Mouse (Mus musculus): ENCODE results near the gene Gm20388. TPM values are rescaled to one million over a fixed set of nuclear protein-coding genes. Genes with fewer than 3 reads are reported as not detected.

The Gm20388 gene
- polyA plus RNA-seq, 1 experiment: 28.1 TPM

GRCm38 (mm10) chr8:122928631-122929224, 3018.1 kb downstream of the Gm20388 start:
- H3K4me3 ChIP-seq (ENCODE audit: low read depth, low read length): no peak overlapping the region
- no peak overlapping the region for H3K27ac ChIP-seq (ENCODE audit: insufficient read depth, low read length)
- H3K27me3 ChIP-seq (ENCODE audit: control insufficient read depth, insufficient read depth, low read length, poor library complexity, severe bottlenecking): no peaks in the 10 kb centered on the region
- H3K4me1 ChIP-seq (ENCODE audit: control insufficient read depth, insufficient read depth, low read length): no peaks in the 10 kb centered on the region
- TF ChIP-seq CTCF (IDR thresholded peaks at IDR 0.05; ENCODE audit: low read depth, low read length): no peak
- TF ChIP-seq POLR2A (IDR thresholded peaks at IDR 0.05; ENCODE audit: insufficient read depth, low read length): no peak
- peaks cover 10% of the 10 kb centered on the region for H3K36me3 ChIP-seq (ENCODE audit: control insufficient read depth, insufficient read depth, low read length, poor library complexity, severe bottlenecking)
- no peak overlapping the region for H3K9ac ChIP-seq (ENCODE audit: low read depth, poor library complexity, severe bottlenecking)
- H3K9me3 ChIP-seq (replicated peaks; ENCODE audit: control insufficient read depth, insufficient read depth, low read length, poor library complexity, severe bottlenecking): no peaks in the 10 kb centered on the region

GRCm38 (mm10) chr8:122931834-122932560, 3021.4 kb downstream of the Gm20388 start:
- TF ChIP-seq POLR2A (IDR thresholded peaks at IDR 0.05; ENCODE audit: insufficient read depth, low read length): no peak
- TF ChIP-seq EP300 (IDR thresholded peaks at IDR 0.05; ENCODE audit: insufficient read depth, low read depth, low read length): no peak
- no peak for TF ChIP-seq CTCF (IDR thresholded peaks at IDR 0.05; ENCODE audit: low read depth, low read length)
- H3K36me3 ChIP-seq (ENCODE audit: control insufficient read depth, insufficient read depth, low read length, poor library complexity, severe bottlenecking): peaks cover 13% of the 10 kb centered on the region
- H3K9ac ChIP-seq (ENCODE audit: low read depth, poor library complexity, severe bottlenecking): no peak overlapping the region

GRCm38 (mm10) chr8:122932561-122932959, 3021.9 kb downstream of the Gm20388 start:
- Histone ChIP-seq H3K27me3 (ENCODE audit: control insufficient read depth, insufficient read depth, low read length, poor library complexity, severe bottlenecking) (no peaks in the 10 kb centered on the region), H3K9ac (ENCODE audit: low read depth, poor library complexity, severe bottlenecking) (no peak overlapping the region), H3K4me3 (ENCODE audit: low read depth, low read length) (no peak overlapping the region), H3K9me3 (replicated peaks; ENCODE audit: control insufficient read depth, insufficient read depth, low read length, poor library complexity, severe bottlenecking) (no peaks in the 10 kb centered on the region), H3K36me3 (ENCODE audit: control insufficient read depth, insufficient read depth, low read length, poor library complexity, severe bottlenecking) (peaks cover 13% of the 10 kb centered on the region), H3K4me1 (ENCODE audit: control insufficient read depth, insufficient read depth, low read length) (no peaks in the 10 kb centered on the region), H3K27ac (ENCODE audit: insufficient read depth, low read length) (no peak overlapping the region)
- TF ChIP-seq EP300 (IDR thresholded peaks at IDR 0.05; ENCODE audit: insufficient read depth, low read depth, low read length) (no peak), CTCF (IDR thresholded peaks at IDR 0.05; ENCODE audit: low read depth, low read length) (no peak), POLR2A (IDR thresholded peaks at IDR 0.05; ENCODE audit: insufficient read depth, low read length) (no peak)

More at GRCm38 (mm10) chr8:122931834-122932560, 3021.4 kb downstream of the Gm20388 start:
- Histone ChIP-seq H3K4me3 (ENCODE audit: low read depth, low read length) (no peak overlapping the region), H3K9me3 (replicated peaks; ENCODE audit: control insufficient read depth, insufficient read depth, low read length, poor library complexity, severe bottlenecking) (no peaks in the 10 kb centered on the region), H3K27ac (ENCODE audit: insufficient read depth, low read length) (no peak overlapping the region), H3K4me1 (ENCODE audit: control insufficient read depth, insufficient read depth, low read length) (no peaks in the 10 kb centered on the region), H3K27me3 (ENCODE audit: control insufficient read depth, insufficient read depth, low read length, poor library complexity, severe bottlenecking) (no peaks in the 10 kb centered on the region)

GRCm38 (mm10) chr8:122933973-122934372, 3023.3 kb downstream of the Gm20388 start:
- Histone ChIP-seq H3K4me3 (ENCODE audit: low read depth, low read length) (no peak overlapping the region), H3K27me3 (ENCODE audit: control insufficient read depth, insufficient read depth, low read length, poor library complexity, severe bottlenecking) (no peaks in the 10 kb centered on the region), H3K27ac (ENCODE audit: insufficient read depth, low read length) (no peak overlapping the region), H3K36me3 (ENCODE audit: control insufficient read depth, insufficient read depth, low read length, poor library complexity, severe bottlenecking) (peaks cover 9% of the 10 kb centered on the region), H3K4me1 (ENCODE audit: control insufficient read depth, insufficient read depth, low read length) (no peaks in the 10 kb centered on the region), H3K9ac (ENCODE audit: low read depth, poor library complexity, severe bottlenecking) (no peak overlapping the region), H3K9me3 (replicated peaks; ENCODE audit: control insufficient read depth, insufficient read depth, low read length, poor library complexity, severe bottlenecking) (no peaks in the 10 kb centered on the region)
- TF ChIP-seq POLR2A (IDR thresholded peaks at IDR 0.05; ENCODE audit: insufficient read depth, low read length) (no peak), CTCF (IDR thresholded peaks at IDR 0.05; ENCODE audit: low read depth, low read length) (no peak), EP300 (IDR thresholded peaks at IDR 0.05; ENCODE audit: insufficient read depth, low read depth, low read length) (no peak)

- Histone ChIP-seq H3K9me3 (replicated peaks; ENCODE audit: control insufficient read depth, insufficient read depth, low read length, poor library complexity, severe bottlenecking) (no peaks in the 10 kb centered on the region), H3K4me3 (ENCODE audit: low read depth, low read length) (no peak overlapping the region), H3K27ac (ENCODE audit: insufficient read depth, low read length) (no peak overlapping the region), H3K4me1 (ENCODE audit: control insufficient read depth, insufficient read depth, low read length) (no peaks in the 10 kb centered on the region), H3K9ac (ENCODE audit: low read depth, poor library complexity, severe bottlenecking) (no peak overlapping the region), H3K36me3 (ENCODE audit: control insufficient read depth, insufficient read depth, low read length, poor library complexity, severe bottlenecking) (peaks cover 9% of the 10 kb centered on the region), H3K27me3 (ENCODE audit: control insufficient read depth, insufficient read depth, low read length, poor library complexity, severe bottlenecking) (no peaks in the 10 kb centered on the region)
- TF ChIP-seq POLR2A (IDR thresholded peaks at IDR 0.05; ENCODE audit: insufficient read depth, low read length) (no peak), EP300 (IDR thresholded peaks at IDR 0.05; ENCODE audit: insufficient read depth, low read depth, low read length) (no peak), CTCF (IDR thresholded peaks at IDR 0.05; ENCODE audit: low read depth, low read length) (no peak)
Measured at GRCm38 (mm10) chr8:122935118-122935517, 3024.5 kb downstream of the Gm20388 start.

- no peak for TF ChIP-seq CTCF (IDR thresholded peaks at IDR 0.05; ENCODE audit: low read depth, low read length)
- no peak for TF ChIP-seq POLR2A (IDR thresholded peaks at IDR 0.05; ENCODE audit: insufficient read depth, low read length)
- no peak for TF ChIP-seq EP300 (IDR thresholded peaks at IDR 0.05; ENCODE audit: insufficient read depth, low read depth, low read length)
- Histone ChIP-seq H3K27ac (ENCODE audit: insufficient read depth, low read length) (no peak overlapping the region), H3K4me1 (ENCODE audit: control insufficient read depth, insufficient read depth, low read length) (no peaks in the 10 kb centered on the region)
Measured at GRCm38 (mm10) chr8:122935912-122936311, 3025.3 kb downstream of the Gm20388 start.

More at GRCm38 (mm10) chr8:122935912-122936311, 3025.3 kb downstream of the Gm20388 start:
- Histone ChIP-seq H3K9ac (ENCODE audit: low read depth, poor library complexity, severe bottlenecking) (no peak overlapping the region), H3K4me3 (ENCODE audit: low read depth, low read length) (no peak overlapping the region), H3K36me3 (ENCODE audit: control insufficient read depth, insufficient read depth, low read length, poor library complexity, severe bottlenecking) (peaks cover 9% of the 10 kb centered on the region), H3K9me3 (replicated peaks; ENCODE audit: control insufficient read depth, insufficient read depth, low read length, poor library complexity, severe bottlenecking) (no peaks in the 10 kb centered on the region), H3K27me3 (ENCODE audit: control insufficient read depth, insufficient read depth, low read length, poor library complexity, severe bottlenecking) (no peaks in the 10 kb centered on the region)

Measured in ES-Bruce4 (cell line).